Mouse (Mus musculus) liver, embryonic 16.5 days (tissue): Measurements from ENCODE around the gene Grik4. TPM values are rescaled to one million over a fixed set of nuclear protein-coding genes. Genes with fewer than 3 reads are reported as not detected.

Source experiments
- ATAC-seq: fragments of 200-750 bp; cut with Nextera tagmentation; 2 replicates; pipeline ENCODE4 v1.8.0; 2017; ENCODE audit warnings: low read depth, mild to moderate bottlenecking, moderate number of reproducible peaks, moderate library complexity
- H3K27ac ChIP-seq: fragments of 300-500 bp; sonication (generic); 2 replicates; pipeline ENCODE4 v1.5.1; 2014; ENCODE audit warnings: mild to moderate bottlenecking, low read length
- H3K27me3 ChIP-seq: fragments of 300-500 bp; sonication (generic); 2 replicates; pipeline ENCODE4 v1.6.1; 2014; ENCODE audit warnings: low read depth, low read length, mixed read lengths; ENCODE audit not compliant: control insufficient read depth, insufficient read depth
- H3K36me3 ChIP-seq: fragments of 300-500 bp; sonication (generic); 2 replicates; pipeline ENCODE4 v1.6.1; 2014; ENCODE audit warnings: mild to moderate bottlenecking; ENCODE audit not compliant: control insufficient read depth, insufficient read depth
- H3K4me1 ChIP-seq: fragments of 300-500 bp; sonication (generic); 2 replicates; pipeline ENCODE4 v1.6.1; 2014; ENCODE audit warnings: low read depth, low read length, mixed read lengths; ENCODE audit not compliant: control insufficient read depth
- H3K4me2 ChIP-seq: fragments of 300-500 bp; sonication (generic); 2 replicates; pipeline ENCODE4 v1.6.1; 2014; ENCODE audit warnings: low read depth, low read length, mixed read lengths
- H3K4me3 ChIP-seq: fragments of 300-500 bp; sonication (generic); 2 replicates; pipeline ENCODE4 v1.5.1; 2014; ENCODE audit warnings: low read depth, mild to moderate bottlenecking, low read length
- H3K9ac ChIP-seq: fragments of 300-500 bp; sonication (generic); 2 replicates; pipeline ENCODE4 v1.6.1; 2014; ENCODE audit warnings: low read depth, low read length
- H3K9me3 ChIP-seq: fragments of 300-500 bp; sonication (generic); replicated peaks from 2 replicates; pipeline ENCODE4 v1.6.1; 2016; ENCODE audit warnings: low read length; ENCODE audit not compliant: control insufficient read depth
- WGBS: fragments of 180-500 bp; shearing (Covaris S2); extraction: QIAGEN DNeasy Blood & Tissue Kit; methylation state at CpG from one replicate; pipeline ENCODE4 v1.1.7; 2014; ENCODE audit not compliant: insufficient replicate concordance; 5-methylcytosine and 5-hydroxymethylcytosine counted together
- polyA plus RNA-seq: library from polyadenylated mRNA; unstranded; fragments of >200 nt; fragmentation: Nextera tagmentation; extraction: Ambion mirVana; gene quantifications from 2 replicates; pipeline ENCODE4 v1.2.1, GENCODE M21; 2015

The Grik4 gene
- polyA plus RNA-seq, 1 experiment from 2014 or later, result 0.24 TPM

- Histone ChIP-seq H3K9me3 (no peaks in the 10 kb centered on the region), H3K36me3 (no peaks in the 10 kb centered on the region), H3K27me3 (no peaks in the 10 kb centered on the region), H3K4me1 (no peaks in the 10 kb centered on the region), H3K9ac (no peak overlapping the region), H3K4me3 (no peak overlapping the region), H3K4me2 (no peak overlapping the region), H3K27ac (no peak overlapping the region)
- no peak for ATAC-seq
- 58% methylated on average over 7 of the region's 7 CpGs for WGBS
Measured at GRCm38 (mm10) chr9:42530221-42531152, 413.8 kb downstream of the Grik4 start.

- Histone ChIP-seq H3K4me3 (no peak overlapping the region), H3K9me3 (no peaks in the 10 kb centered on the region), H3K27ac (no peak overlapping the region), H3K36me3 (no peaks in the 10 kb centered on the region), H3K9ac (no peak overlapping the region), H3K27me3 (peaks cover 8% of the 10 kb centered on the region), H3K4me2 (0 out of 2 replicates have a peak overlapping the region, but pooled peaks have one; percentile 13), H3K4me1 (no peaks in the 10 kb centered on the region)
- WGBS, result 12% methylated on average over 36 of the region's 36 CpGs
- no peak for ATAC-seq
Measured at GRCm38 (mm10) chr9:42520587-42521084, 423.7 kb downstream of the Grik4 start.

GRCm38 (mm10) chr9:42518163-42518562, 426.1 kb downstream of the Grik4 start:
- Histone ChIP-seq H3K27ac (no peak overlapping the region), H3K27me3 (peaks cover 8% of the 10 kb centered on the region), H3K4me3 (no peak overlapping the region), H3K9ac (no peak overlapping the region), H3K9me3 (no peaks in the 10 kb centered on the region), H3K36me3 (no peaks in the 10 kb centered on the region), H3K4me2 (no peak overlapping the region), H3K4me1 (no peaks in the 10 kb centered on the region)
- WGBS, result 63% methylated on average over 14 of the region's 14 CpGs
- ATAC-seq, result no peak

- H3K27ac ChIP-seq, result no peak overlapping the region
- ATAC-seq, result no peak
- no peak overlapping the region for H3K4me3 ChIP-seq
- no peaks in the 10 kb centered on the region for H3K9me3 ChIP-seq
- H3K4me1 ChIP-seq, result no peaks in the 10 kb centered on the region
- no peak overlapping the region for H3K9ac ChIP-seq
- 54% methylated on average over 5 of the region's 5 CpGs for WGBS
- H3K36me3 ChIP-seq, result no peaks in the 10 kb centered on the region
- no peak overlapping the region for H3K4me2 ChIP-seq
- H3K27me3 ChIP-seq, result no peaks in the 10 kb centered on the region; the same call in 1 of the 2 replicates
Measured at GRCm38 (mm10) chr9:42513159-42513558, 431.1 kb downstream of the Grik4 start.

GRCm38 (mm10) chr9:42512312-42512711, 432.0 kb downstream of the Grik4 start:
- H3K27ac ChIP-seq, result no peak overlapping the region
- 38% methylated on average over 4 of the region's 4 CpGs for WGBS
- no peaks in the 10 kb centered on the region for H3K9me3 ChIP-seq
- no peaks in the 10 kb centered on the region for H3K4me1 ChIP-seq
- H3K36me3 ChIP-seq, result no peaks in the 10 kb centered on the region
- no peak overlapping the region for H3K4me3 ChIP-seq
- no peak overlapping the region for H3K9ac ChIP-seq
- no peaks in the 10 kb centered on the region; the same call in 1 of the 2 replicates for H3K27me3 ChIP-seq
- H3K4me2 ChIP-seq, result no peak overlapping the region
- ATAC-seq, result no peak

- 49% methylated on average over 7 of the region's 7 CpGs for WGBS
- Histone ChIP-seq H3K36me3 (no peaks in the 10 kb centered on the region), H3K4me3 (no peak overlapping the region), H3K27ac (no peak overlapping the region), H3K4me2 (no peak overlapping the region), H3K4me1 (no peaks in the 10 kb centered on the region), H3K9ac (no peak overlapping the region), H3K27me3 (no peaks in the 10 kb centered on the region; the same call in 1 of the 2 replicates), H3K9me3 (no peaks in the 10 kb centered on the region)
- ATAC-seq, result no peak
Measured at GRCm38 (mm10) chr9:42508235-42508634, 436.1 kb downstream of the Grik4 start.

- H3K4me3 ChIP-seq, result no peak within 1 kb of the TSS
- WGBS, result 52% methylated on average over 6 of the region's 6 CpGs
- no peaks in the 10 kb centered on the region for H3K4me1 ChIP-seq
- no peak within 1 kb of the TSS for H3K4me2 ChIP-seq
- H3K36me3 ChIP-seq, result no peaks in the 10 kb centered on the region
- no peak within 1 kb of the TSS for H3K27ac ChIP-seq
- no peak for ATAC-seq
- no peaks in the 10 kb centered on the region; the same call in 1 of the 2 replicates for H3K27me3 ChIP-seq
- no peaks in the 10 kb centered on the region for H3K9me3 ChIP-seq
- no peak within 1 kb of the TSS for H3K9ac ChIP-seq
Measured at GRCm38 (mm10) chr9:42507709-42508108, 436.6 kb downstream of the Grik4 start, which contains the start of gene Tbcel. Gene Tbcel, minus strand, starts transcription at chr9:42507809.

GRCm38 (mm10) chr9:42507022-42507421, 437.3 kb downstream of the Grik4 start:
- no peak overlapping the region for H3K9ac ChIP-seq
- no peak overlapping the region for H3K4me3 ChIP-seq
- peak; percentile 50; the same call in 1 of the 2 replicates for ATAC-seq
- no peak overlapping the region for H3K4me2 ChIP-seq
- H3K36me3 ChIP-seq, result no peaks in the 10 kb centered on the region
- H3K27ac ChIP-seq, result no peak overlapping the region
- H3K27me3 ChIP-seq, result no peaks in the 10 kb centered on the region; the same call in 1 of the 2 replicates
- H3K4me1 ChIP-seq, result no peaks in the 10 kb centered on the region
- WGBS, result 23% methylated on average over 1 of the region's 1 CpGs
- H3K9me3 ChIP-seq, result no peaks in the 10 kb centered on the region

- no peaks in the 10 kb centered on the region for H3K9me3 ChIP-seq
- 62% methylated on average over 3 of the region's 3 CpGs for WGBS
- ATAC-seq, result no peak
- no peaks in the 10 kb centered on the region for H3K36me3 ChIP-seq
- no peak overlapping the region for H3K27ac ChIP-seq
- H3K4me2 ChIP-seq, result no peak overlapping the region
- no peaks in the 10 kb centered on the region; the same call in 1 of the 2 replicates for H3K27me3 ChIP-seq
- no peaks in the 10 kb centered on the region for H3K4me1 ChIP-seq
- H3K9ac ChIP-seq, result no peak overlapping the region
- H3K4me3 ChIP-seq, result no peak overlapping the region
Measured at GRCm38 (mm10) chr9:42504971-42505510, 439.3 kb downstream of the Grik4 start.
